In the genomic region with DNA sequence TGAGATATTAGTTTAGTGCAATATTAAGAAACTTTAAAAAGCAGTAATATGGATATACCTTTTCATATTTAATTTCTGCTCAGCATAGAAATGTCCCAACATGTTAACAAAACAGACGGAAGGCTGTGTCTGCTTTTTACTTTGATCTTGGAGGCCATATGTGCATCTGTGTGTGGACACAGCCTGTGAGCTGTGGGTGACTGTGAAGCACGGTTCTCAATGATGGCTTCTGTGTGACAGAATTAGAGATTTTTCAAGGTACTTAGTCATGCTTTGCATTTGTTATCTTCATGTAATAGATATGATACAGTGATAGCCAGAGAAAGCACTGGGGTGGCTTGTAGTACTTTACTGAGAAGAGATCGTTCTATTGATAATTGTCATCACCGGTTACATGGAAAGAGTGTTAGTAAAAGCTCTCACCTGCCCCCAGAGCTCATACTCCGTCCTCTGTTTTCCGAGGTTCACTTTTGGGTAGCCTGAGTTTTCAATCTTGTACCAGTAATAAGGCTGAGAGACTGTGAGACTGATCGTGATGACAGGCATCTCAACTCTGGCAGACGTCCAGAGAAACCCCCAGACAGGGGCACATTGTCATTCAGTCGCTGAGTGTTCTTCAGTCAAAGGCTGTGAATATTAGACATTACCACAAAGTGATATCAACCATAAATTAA, we compare ENCODE assay signal across 16 mouse cellular contexts.
A peak's percentile ranks its signal among the peaks of the same experiment; 100 is the strongest.
DNase-seq lines count a peak whose midpoint lies in the region; ATAC-seq lines count a peak whose summit lies in the region.
"Had no signal": no experiment of that assay in that cellular context is flagged by ENCODE, and none has a peak within 500 bp of the region (broad histone marks: within the 10 kb centered on the region; RNA-seq: fewer than 3 reads in every experiment).

No protein-coding gene starts in this region.

- WGBS in embryonic facial prominence, embryonic 14.5 days, result 43% methylated on average over 9 of the region's 9 CpGs
- 75% methylated on average over 9 of the region's 9 CpGs for WGBS in embryonic facial prominence, embryonic 10.5 days
- 23% methylated on average over 9 of the region's 9 CpGs for WGBS in heart, embryonic 14.5 days
- 77% methylated on average over 9 of the region's 9 CpGs for WGBS in midbrain, embryonic 11.5 days
- WGBS in midbrain, embryonic 10.5 days, result 88% methylated on average over 9 of the region's 9 CpGs

- H3K27me3 ChIP-seq in embryonic facial prominence, embryonic 14.5 days (replicated peaks; ENCODE audit: control insufficient read depth, insufficient read depth, low read length), result no peaks in the 10 kb centered on the region
- no peaks in the 10 kb centered on the region for H3K27me3 ChIP-seq in embryonic facial prominence, embryonic 10.5 days (replicated peaks; ENCODE audit: low read depth, poor library complexity, severe bottlenecking)
- H3K27me3 ChIP-seq in heart, embryonic 14.5 days (ENCODE audit: control insufficient read depth, insufficient read depth, low read length), result no peaks in the 10 kb centered on the region
- H3K27me3 ChIP-seq in midbrain, embryonic 11.5 days (ENCODE audit: control insufficient read depth, insufficient read depth, low read length), result no peaks in the 10 kb centered on the region
- H3K27me3 ChIP-seq in midbrain, embryonic 10.5 days (ENCODE audit: low read depth, poor library complexity, severe bottlenecking), result no peaks in the 10 kb centered on the region
- H3K27me3 ChIP-seq: liver, embryonic 12.5 days had no signal

- H3K4me1 ChIP-seq in embryonic facial prominence, embryonic 14.5 days (ENCODE audit: control insufficient read depth, insufficient read depth, low read length), result peaks cover 9% of the 10 kb centered on the region
- H3K4me1 ChIP-seq in embryonic facial prominence, embryonic 10.5 days, result peaks cover 10% of the 10 kb centered on the region
- H3K4me1 ChIP-seq in heart, embryonic 14.5 days (ENCODE audit: control insufficient read depth in 2 of 2, insufficient read depth in 2 of 2, low read length in 2 of 2), result peaks cover 7 to 27% of the 10 kb centered on the region in 2 experiments
- H3K4me1 ChIP-seq in midbrain, embryonic 11.5 days (ENCODE audit: control insufficient read depth, insufficient read depth, low read length), result no peaks in the 10 kb centered on the region
- peaks cover 5% of the 10 kb centered on the region for H3K4me1 ChIP-seq in midbrain, embryonic 10.5 days
- H3K4me1 ChIP-seq: liver, embryonic 12.5 days had no signal

- no peak overlapping the region for H3K4me2 ChIP-seq in embryonic facial prominence, embryonic 14.5 days (ENCODE audit: low read depth, low read length)
- peak overlapping the region; percentile 34 for H3K4me2 ChIP-seq in heart, embryonic 14.5 days (ENCODE audit: low read length)
- H3K4me2 ChIP-seq in midbrain, embryonic 11.5 days, result no peak overlapping the region
- H3K4me2 ChIP-seq: liver, embryonic 12.5 days had no signal

- no peak overlapping the region for H3K27ac ChIP-seq in embryonic facial prominence, embryonic 14.5 days (replicated peaks; ENCODE audit: low read depth, low read length)
- H3K27ac ChIP-seq in embryonic facial prominence, embryonic 10.5 days (replicated peaks), result no peak overlapping the region
- peak overlapping the region; percentile 45 to 49; a peak in 3 of 4 replicates for H3K27ac ChIP-seq in heart, embryonic 14.5 days (replicated peaks in 1 of 2; ENCODE audit: control insufficient read depth in 1 of 2, insufficient read depth in 1 of 2, low read depth in 2 of 2, low read length in 2 of 2)
- H3K27ac ChIP-seq in midbrain, embryonic 11.5 days (ENCODE audit: low read depth, low read length), result no peak overlapping the region
- H3K27ac ChIP-seq in midbrain, embryonic 10.5 days (replicated peaks), result no peak overlapping the region
- H3K27ac ChIP-seq: gastrocnemius, adult 2 months; kidney, postnatal 0 days; liver, embryonic 12.5 days had no signal

- H3K4me3 ChIP-seq in embryonic facial prominence, embryonic 14.5 days (ENCODE audit: low read depth, low read length), result no peak overlapping the region
- no peak overlapping the region for H3K4me3 ChIP-seq in embryonic facial prominence, embryonic 10.5 days
- no peak overlapping the region for H3K4me3 ChIP-seq in heart, embryonic 14.5 days (ENCODE audit: control insufficient read depth in 1 of 2, insufficient read depth in 1 of 2, low read depth in 1 of 2, low read length in 2 of 2)
- no peak overlapping the region for H3K4me3 ChIP-seq in midbrain, embryonic 11.5 days (ENCODE audit: low read depth, low read length)
- H3K4me3 ChIP-seq in midbrain, embryonic 10.5 days, result no peak overlapping the region
- H3K4me3 ChIP-seq: gastrocnemius, adult 2 months; liver, embryonic 12.5 days had no signal

- no peaks in the 10 kb centered on the region for H3K9me3 ChIP-seq in embryonic facial prominence, embryonic 14.5 days (ENCODE audit: control insufficient read depth, low read length)
- no peaks in the 10 kb centered on the region for H3K9me3 ChIP-seq in embryonic facial prominence, embryonic 10.5 days
- no peaks in the 10 kb centered on the region for H3K9me3 ChIP-seq in heart, embryonic 14.5 days (ENCODE audit: control insufficient read depth, low read length)
- no peaks in the 10 kb centered on the region for H3K9me3 ChIP-seq in midbrain, embryonic 11.5 days (ENCODE audit: control insufficient read depth, low read length)
- H3K9me3 ChIP-seq in midbrain, embryonic 10.5 days (replicated peaks), result no peaks in the 10 kb centered on the region
- H3K9me3 ChIP-seq: liver, embryonic 12.5 days had no signal

- no peaks in the 10 kb centered on the region for H3K36me3 ChIP-seq in embryonic facial prominence, embryonic 14.5 days (ENCODE audit: control insufficient read depth, insufficient read depth, low read length)
- H3K36me3 ChIP-seq in embryonic facial prominence, embryonic 10.5 days (replicated peaks), result no peaks in the 10 kb centered on the region
- no peaks in the 10 kb centered on the region for H3K36me3 ChIP-seq in heart, embryonic 14.5 days (ENCODE audit: control insufficient read depth, insufficient read depth, low read length)
- H3K36me3 ChIP-seq in midbrain, embryonic 11.5 days (ENCODE audit: control insufficient read depth, insufficient read depth, low read length), result no peaks in the 10 kb centered on the region
- no peaks in the 10 kb centered on the region for H3K36me3 ChIP-seq in midbrain, embryonic 10.5 days
- H3K36me3 ChIP-seq: liver, embryonic 12.5 days had no signal

- DNase-seq in embryonic facial prominence, embryonic 14.5 days (ENCODE audit: low spot score), result peak; percentile 27
- DNase-seq in embryonic facial prominence, embryonic 10.5 days (ENCODE audit: low spot score), result no peak
- DNase-seq in heart, adult 9 months (ENCODE audit: low spot score in 2 of 2), result no peak
- peak; percentile 31 for DNase-seq in midbrain, embryonic 11.5 days (ENCODE audit: low spot score, missing footprints)
- DNase-seq in midbrain, embryonic 10.5 days (ENCODE audit: low spot score), result no peak
- no peak for DNase-seq in spleen, adult 12 weeks (ENCODE audit: low spot score)
- DNase-seq: adrenal gland, postnatal 14 days; cerebellum, postnatal 25 days; gastrocnemius, adult 2 months; layer of hippocampus, adult 9-11 months; thymus, postnatal 36 days had no signal

- no peak overlapping the region for H3K9ac ChIP-seq in embryonic facial prominence, embryonic 14.5 days (ENCODE audit: low read depth, low read length)
- H3K9ac ChIP-seq in heart, embryonic 14.5 days (ENCODE audit: low read length), result no peak overlapping the region
- no peak overlapping the region for H3K9ac ChIP-seq in midbrain, embryonic 11.5 days (ENCODE audit: low read length)
- H3K9ac ChIP-seq: liver, embryonic 12.5 days had no signal

- no peak for ATAC-seq in embryonic facial prominence, embryonic 14.5 days (ENCODE audit: low read depth)
- no peak for ATAC-seq in heart, embryonic 14.5 days (ENCODE audit: insufficient number of reproducible peaks, insufficient read depth, low FRiP score, low read depth)
- 0 out of 2 replicates have a peak, but pooled peaks have one; percentile 42 for ATAC-seq in midbrain, embryonic 11.5 days (ENCODE audit: low FRiP score)
- no peak for ATAC-seq in erythroblast, adult 5-6 weeks (replicated peaks; ENCODE audit: low FRiP score, poor library complexity, severe bottlenecking)
- ATAC-seq: intestine, postnatal 0 days; liver, embryonic 12.5 days had no signal

Comparison
In these comparisons a context has a peak if more than half of its experiments do, and no peak if none do; other contexts are left out.
1. DNase-seq: peak in embryonic facial prominence, embryonic 14.5 days (single experiment) and midbrain, embryonic 11.5 days (single experiment); none in embryonic facial prominence, embryonic 10.5 days (single experiment), heart, adult 9 months (0 of 2), midbrain, embryonic 10.5 days (single experiment) and spleen, adult 12 weeks (single experiment).
2. H3K27ac ChIP-seq: peak in heart, embryonic 14.5 days (2 of 2); none in embryonic facial prominence, embryonic 14.5 days (single experiment), embryonic facial prominence, embryonic 10.5 days (single experiment), midbrain, embryonic 11.5 days (single experiment) and midbrain, embryonic 10.5 days (single experiment).